Mouse (Mus musculus): ENCODE measurements around the gene Rbm18.
A peak's percentile ranks its signal among the peaks of the same experiment; 100 is the strongest.
"Not testable (repeated sequence)": the region's sequence is repeated elsewhere in the genome, so short reads cannot be mapped to it uniquely, and the experiment has no call there.

Gene Rbm18

GRCm38 (mm10) chr2:36136300-36136941 lies at the start of gene Rbm18, which contains the start of gene Mrrf:
Gene Rbm18 (minus strand): TSS chr2:36136773.
Gene Mrrf (plus strand): TSS chr2:36136389.
- DNase-seq (ENCODE audit: low read depth, low spot score) = peak; percentile 85

- DNase-seq (ENCODE audit: low read depth, low spot score) = no peak
Observed at GRCm38 (mm10) chr2:36184876-36185275, 48.3 kb upstream of the Rbm18 start.

GRCm38 (mm10) chr2:36184192-36184591 lies 47.6 kb upstream of the Rbm18 start:
- no peak for DNase-seq (ENCODE audit: low read depth, low spot score)

- no peak for DNase-seq (ENCODE audit: low read depth, low spot score)
Observed at GRCm38 (mm10) chr2:36183278-36183677, 46.7 kb upstream of the Rbm18 start.

GRCm38 (mm10) chr2:36181587-36182368 lies 45.2 kb upstream of the Rbm18 start:
- DNase-seq (ENCODE audit: low read depth, low spot score) = not testable (repeated sequence)

GRCm38 (mm10) chr2:36179487-36179886 lies 42.9 kb upstream of the Rbm18 start:
- DNase-seq (ENCODE audit: low read depth, low spot score) = no peak

- no peak for DNase-seq (ENCODE audit: low read depth, low spot score)
Observed at GRCm38 (mm10) chr2:36172574-36172973, 36.0 kb upstream of the Rbm18 start.

GRCm38 (mm10) chr2:36172136-36172535 lies 35.6 kb upstream of the Rbm18 start:
- no peak for DNase-seq (ENCODE audit: low read depth, low spot score)

GRCm38 (mm10) chr2:36169176-36169575 lies 32.6 kb upstream of the Rbm18 start:
- no peak for DNase-seq (ENCODE audit: low read depth, low spot score)

GRCm38 (mm10) chr2:36167990-36168618 lies 31.5 kb upstream of the Rbm18 start:
- DNase-seq (ENCODE audit: low read depth, low spot score) = no peak

- DNase-seq (ENCODE audit: low read depth, low spot score) = no peak
Observed at GRCm38 (mm10) chr2:36159336-36159735, 22.8 kb upstream of the Rbm18 start.

- no peak for DNase-seq (ENCODE audit: low read depth, low spot score)
Observed at GRCm38 (mm10) chr2:36157461-36157860, 20.9 kb upstream of the Rbm18 start.

- not testable (repeated sequence) for DNase-seq (ENCODE audit: low read depth, low spot score)
Observed at GRCm38 (mm10) chr2:36152401-36152800, 15.8 kb upstream of the Rbm18 start.

- DNase-seq (ENCODE audit: low read depth, low spot score) = no peak
Observed at GRCm38 (mm10) chr2:36148876-36149365, 12.3 kb upstream of the Rbm18 start.

- DNase-seq (ENCODE audit: low read depth, low spot score) = no peak
Observed at GRCm38 (mm10) chr2:36139096-36139495, 2.5 kb upstream of the Rbm18 start.

- no peak for DNase-seq (ENCODE audit: low read depth, low spot score)
Observed at GRCm38 (mm10) chr2:36135887-36136286, 686 bp downstream of the Rbm18 start.

- no peak for DNase-seq (ENCODE audit: low read depth, low spot score)
Observed at GRCm38 (mm10) chr2:36129051-36129450, 7.5 kb downstream of the Rbm18 start.

GRCm38 (mm10) chr2:36127973-36128372 lies 8.6 kb downstream of the Rbm18 start:
- no peak for DNase-seq (ENCODE audit: low read depth, low spot score)

- no peak for DNase-seq (ENCODE audit: low read depth, low spot score)
Observed at GRCm38 (mm10) chr2:36126795-36127429, 9.7 kb downstream of the Rbm18 start.

- DNase-seq (ENCODE audit: low read depth, low spot score) = no peak
Observed at GRCm38 (mm10) chr2:36112632-36113031, 23.9 kb downstream of the Rbm18 start.

GRCm38 (mm10) chr2:36108615-36109014 lies 28.0 kb downstream of the Rbm18 start:
- DNase-seq (ENCODE audit: low read depth, low spot score) = no peak

Data from embryo, embryonic 11.5 days (tissue).